Mouse (Mus musculus) CH12F3 (cell line): ENCODE data around the gene Appbp2.

Source experiments
- in situ Hi-C: fragments of 300-500 bp; cut with MboI; formaldehyde crosslinking; loops from 2 replicates; pipeline ENCODE4 v1.14.3; 2020; ENCODE audit warnings: low sequenced_read_pairs

The Appbp2 gene

DNA sequence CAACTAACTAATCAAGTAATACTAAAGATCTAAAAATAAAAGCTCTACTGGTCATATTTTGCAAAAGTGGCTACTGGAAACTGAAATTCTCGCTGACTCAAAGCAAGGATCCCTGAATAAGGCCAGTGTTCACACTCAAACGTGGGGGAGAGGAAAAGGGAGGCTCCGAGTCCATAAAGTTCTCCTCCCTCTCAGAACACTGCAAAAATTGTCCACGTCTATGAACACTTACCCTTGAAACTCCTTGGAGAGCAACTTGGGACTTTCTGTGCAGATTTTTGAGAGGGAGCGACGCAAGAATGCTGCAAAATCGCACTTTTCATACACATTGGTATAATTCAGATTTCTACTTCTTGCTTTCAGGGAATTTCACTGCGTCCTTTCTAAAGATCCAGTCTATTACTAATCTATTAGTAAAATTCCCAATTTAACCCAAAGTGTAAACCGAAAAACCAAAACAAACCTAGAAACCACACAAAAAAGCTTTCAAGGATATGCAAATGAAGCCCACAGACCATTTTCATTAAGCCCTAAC is 1.2 kb downstream of the Appbp2 start:
- in situ Hi-C loops = no loop called here

GRCm38 (mm10) chr11:85223248-85223647 is 11.7 kb downstream of the Appbp2 start:
- in situ Hi-C loops = no loop called here

DNA sequence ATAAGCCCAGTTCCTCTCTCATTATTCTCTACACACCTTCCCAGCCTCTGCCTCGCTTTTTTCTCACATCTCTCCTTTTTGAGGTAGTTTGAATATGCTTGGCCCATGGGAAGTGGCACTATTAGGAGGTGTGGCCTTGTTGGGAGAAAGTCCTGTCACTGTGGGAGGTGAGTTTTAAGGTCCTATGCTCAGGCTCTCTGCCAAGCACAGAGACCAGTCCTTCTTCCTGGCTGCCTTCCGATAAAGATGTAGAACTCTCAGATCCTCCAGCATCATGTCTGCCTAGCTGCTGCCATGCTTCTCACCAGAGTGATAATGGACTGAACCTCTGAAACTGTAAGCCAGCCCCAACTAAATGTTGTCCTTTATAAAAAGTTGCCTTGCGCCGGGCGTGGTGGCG is 12.4 kb downstream of the Appbp2 start:
- in situ Hi-C loops = no loop called here

GRCm38 (mm10) chr11:85219014-85219413 is 15.9 kb downstream of the Appbp2 start:
- in situ Hi-C loops = no loop called here

GRCm38 (mm10) chr11:85214679-85215078 is 20.3 kb downstream of the Appbp2 start:
- in situ Hi-C loops = no loop called here

DNA sequence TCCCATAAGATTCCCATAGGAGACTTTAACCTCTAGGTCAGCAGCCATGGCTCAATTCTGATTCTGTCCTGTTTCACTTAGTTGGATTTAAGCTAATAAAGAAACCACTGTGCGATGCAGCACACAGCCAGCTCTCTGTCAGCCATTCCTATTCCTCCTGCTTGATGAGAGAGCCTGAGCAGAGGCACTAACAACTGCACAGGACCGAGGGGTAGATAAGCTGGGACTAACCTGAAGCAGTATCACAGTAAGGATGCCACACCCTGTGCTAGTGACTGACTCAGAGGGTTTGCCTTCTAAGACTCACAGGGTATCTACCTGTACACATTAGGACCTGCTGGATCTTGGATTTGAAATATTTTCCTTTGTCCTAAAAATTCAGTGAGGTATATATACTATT is 21.7 kb downstream of the Appbp2 start:
- in situ Hi-C loops = no loop called here

DNA sequence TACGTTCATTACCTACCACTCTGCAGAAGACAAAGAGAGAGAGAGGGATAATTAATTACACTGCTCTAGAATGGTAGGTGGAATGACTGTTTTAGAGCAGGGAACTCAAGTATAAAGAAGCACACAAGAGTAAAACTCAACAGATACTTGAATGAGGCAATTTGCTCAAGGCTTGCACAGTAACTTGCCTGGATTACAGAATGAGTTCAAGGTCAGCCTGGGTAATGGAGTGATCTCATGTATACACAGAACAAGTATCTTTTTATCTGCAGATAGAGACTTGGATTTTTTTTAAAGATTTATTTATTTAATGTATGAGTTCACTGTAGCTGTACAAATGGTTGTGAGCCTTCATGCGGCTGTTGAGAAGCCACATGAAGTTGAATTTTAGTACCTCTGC is 23.8 kb downstream of the Appbp2 start:
- in situ Hi-C loops = no loop called here

GRCm38 (mm10) chr11:85206231-85206630 is 28.7 kb downstream of the Appbp2 start:
- in situ Hi-C loops = no loop called here

GRCm38 (mm10) chr11:85198906-85199305 is 36.0 kb downstream of the Appbp2 start:
- in situ Hi-C loops = no loop called here

- in situ Hi-C loops = no loop called here
These were observed 38.9 kb downstream of the Appbp2 start for GRCm38 (mm10) chr11:85196046-85196445.

DNA sequence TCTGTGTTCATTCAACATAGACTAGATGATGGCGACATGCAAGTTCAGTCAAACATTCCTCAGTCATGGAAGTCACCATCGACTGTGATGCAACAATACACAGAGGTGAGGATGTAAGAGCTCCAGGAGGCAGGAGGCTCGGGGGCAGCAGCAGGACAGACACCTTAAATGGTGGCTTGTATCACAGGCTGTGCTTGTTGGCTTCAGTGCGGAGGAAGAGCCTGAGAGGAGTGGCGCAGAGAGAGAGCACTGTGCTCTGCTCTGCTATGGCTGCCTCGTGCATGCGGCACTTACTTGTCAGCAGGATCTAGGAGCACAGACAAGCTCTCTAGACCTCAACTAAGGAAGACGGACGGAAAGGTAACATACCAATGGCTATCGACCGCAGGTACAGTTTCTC is 40.7 kb downstream of the Appbp2 start:
- in situ Hi-C loops = no loop called here

DNA sequence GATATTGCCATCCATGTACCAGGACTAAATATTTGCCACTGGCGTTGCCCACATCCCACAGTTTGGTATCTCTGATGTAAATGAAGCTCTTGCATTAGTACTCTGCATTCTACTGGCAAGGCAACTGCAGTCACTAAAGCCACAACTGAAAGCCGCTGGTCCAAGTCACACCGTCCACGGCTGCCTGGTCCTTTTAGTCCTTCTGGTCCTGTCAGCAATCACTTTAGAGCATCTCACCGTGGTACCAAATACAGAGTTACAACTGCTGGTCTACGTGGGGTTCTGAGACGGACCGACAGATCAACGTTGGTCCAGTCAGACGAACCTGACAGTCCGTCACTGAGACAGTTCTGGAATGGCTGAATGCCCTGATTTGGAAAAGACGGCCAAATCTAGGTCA is 44.2 kb downstream of the Appbp2 start:
- in situ Hi-C loops = no loop called here

GRCm38 (mm10) chr11:85189110-85189509 is 45.8 kb downstream of the Appbp2 start:
- in situ Hi-C loops = no loop called here

- in situ Hi-C loops = no loop called here
These were observed 50.1 kb downstream of the Appbp2 start for GRCm38 (mm10) chr11:85184839-85185238.

- in situ Hi-C loops = no loop called here
These were observed 50.8 kb downstream of the Appbp2 start for GRCm38 (mm10) chr11:85184082-85184481.

GRCm38 (mm10) chr11:85183284-85183779 is 51.6 kb downstream of the Appbp2 start:
- in situ Hi-C loops = no loop called here

- in situ Hi-C loops = no loop called here
These were observed 52.2 kb downstream of the Appbp2 start for GRCm38 (mm10) chr11:85182617-85183283.

GRCm38 (mm10) chr11:85178413-85178812 is 56.5 kb downstream of the Appbp2 start:
- in situ Hi-C loops = no loop called here

DNA sequence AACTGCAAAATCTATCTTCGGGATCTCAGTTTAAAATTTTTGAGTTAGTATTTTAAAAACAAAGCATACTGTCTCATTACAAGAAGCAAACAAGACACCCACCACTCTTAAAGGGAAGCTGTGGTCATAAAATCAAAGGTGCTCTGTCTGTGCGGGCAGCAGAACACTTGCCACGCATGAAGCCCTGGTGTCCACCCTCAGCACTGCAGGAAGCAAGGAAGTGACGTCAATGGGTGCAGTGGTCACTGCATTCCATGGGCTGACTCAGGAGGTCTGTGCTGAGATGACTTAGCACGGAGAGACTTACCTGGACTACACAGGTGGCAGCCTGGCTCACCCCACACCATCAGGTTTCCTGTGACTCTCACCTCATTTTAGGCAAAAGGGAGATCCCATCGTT is 57.2 kb downstream of the Appbp2 start:
- in situ Hi-C loops = no loop called here

GRCm38 (mm10) chr11:85175941-85176340 is 59.0 kb downstream of the Appbp2 start:
- in situ Hi-C loops = no loop called here

- in situ Hi-C loops = no loop called here
These were observed 64.1 kb downstream of the Appbp2 start for GRCm38 (mm10) chr11:85170833-85171232.

DNA sequence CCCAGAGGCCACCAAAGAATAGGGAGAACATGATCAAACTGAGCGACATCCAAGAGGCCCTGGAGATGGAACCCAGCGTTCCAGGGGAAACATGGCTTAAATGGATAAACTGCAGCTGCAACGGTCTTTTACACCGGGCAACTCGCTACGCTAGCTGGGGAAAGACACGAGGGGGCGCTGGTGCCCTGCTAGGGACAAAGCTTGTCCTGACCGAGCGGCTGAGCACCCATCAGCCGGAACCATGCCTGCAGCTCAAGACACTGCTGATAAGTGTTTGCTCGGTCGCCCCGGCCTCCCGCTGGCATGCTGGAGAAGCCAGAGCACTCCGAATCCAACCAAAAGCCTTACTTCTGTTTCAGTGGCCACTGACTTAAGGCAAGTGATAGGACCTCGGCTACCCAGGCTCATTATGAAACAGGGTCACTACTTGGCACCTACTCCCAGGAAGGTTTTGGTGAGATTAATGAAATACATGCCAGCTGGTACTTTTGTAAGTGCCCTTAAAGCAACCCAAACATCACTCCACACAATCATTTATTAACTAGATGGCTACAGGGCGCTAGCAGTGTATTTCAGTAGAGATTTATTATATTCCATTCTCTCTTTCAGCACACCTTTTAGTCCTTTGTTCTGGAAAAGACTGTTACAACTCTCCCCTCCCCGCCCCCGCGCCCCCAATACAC is 64.7 kb downstream of the Appbp2 start, which contains the start of gene 1700125H20Rik:
Gene 1700125H20Rik, plus strand, starts transcription at position 347 of the 683 bp plus-strand sequence.
- in situ Hi-C loops = no loop called here
